Mouse (Mus musculus): ENCODE measurements at regions not wholly inside any gene's neighbourhood (a gene's known extent, or its start where the extent isn't known, plus 50 kb on each side); places are given as distances from the start of the nearest gene placed in this dataset.

DNA sequence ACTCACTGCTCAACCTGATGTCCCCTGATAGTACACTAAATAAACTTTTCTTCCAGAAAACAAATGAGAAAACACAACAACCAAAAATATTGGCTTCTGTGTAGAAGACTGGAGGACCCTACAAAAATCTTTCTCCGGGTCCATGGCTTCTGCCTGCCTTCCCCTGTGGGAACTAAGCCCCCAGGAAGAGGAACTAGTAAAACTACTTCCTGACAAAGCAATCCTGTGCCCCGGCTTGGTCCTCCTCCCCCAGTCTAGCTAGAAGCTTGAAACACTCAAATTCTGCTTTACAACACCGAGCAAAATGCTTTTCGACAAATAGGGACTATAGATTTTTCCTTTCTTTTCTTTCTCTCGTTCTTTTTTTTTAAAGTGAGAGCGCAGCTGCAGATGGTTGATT lies 51.3 kb upstream of the Mki67 start:
- DNase-seq, result no peak

DNA sequence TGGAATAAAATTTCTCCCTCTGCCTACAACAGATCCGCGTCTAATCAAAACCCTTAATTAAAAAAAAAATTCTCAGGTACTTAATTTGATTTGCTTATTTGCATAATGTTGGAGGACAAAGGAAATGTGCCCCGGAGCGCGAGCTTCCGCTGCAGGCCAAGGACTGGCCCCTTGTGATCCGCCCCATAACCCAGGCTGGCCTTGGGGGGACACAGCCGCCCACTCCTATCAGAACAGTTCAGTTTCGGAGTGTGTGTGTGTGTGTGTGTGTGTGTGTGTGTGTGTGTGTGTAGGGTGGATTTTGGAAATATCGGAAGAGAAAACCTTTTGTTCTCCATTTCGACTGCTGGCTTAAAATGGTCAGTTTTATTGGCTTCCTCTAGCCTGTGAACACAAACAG lies 51.9 kb upstream of the Mki67 start:
- no peak for DNase-seq

DNA sequence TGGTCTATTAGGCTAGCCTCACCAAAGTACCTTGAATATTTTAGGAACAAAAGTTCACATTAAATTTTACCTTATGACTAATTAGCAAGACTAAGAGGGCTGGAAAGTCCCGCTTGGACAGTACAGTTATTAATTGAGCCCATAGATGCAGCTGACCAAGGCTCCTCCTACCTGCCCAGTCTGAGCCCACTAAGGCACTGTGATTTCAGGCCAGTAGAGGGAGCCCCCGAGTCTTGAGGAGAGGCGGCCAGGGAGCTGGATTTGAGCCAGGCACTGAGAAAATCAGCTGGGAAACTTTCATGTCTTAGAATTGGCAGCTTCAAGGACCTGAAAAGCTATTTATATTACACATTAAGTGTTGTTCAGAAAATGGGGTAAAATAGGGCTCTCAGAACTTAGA lies 52.4 kb upstream of the Mki67 start:
- DNase-seq, result peak; percentile 95

DNA sequence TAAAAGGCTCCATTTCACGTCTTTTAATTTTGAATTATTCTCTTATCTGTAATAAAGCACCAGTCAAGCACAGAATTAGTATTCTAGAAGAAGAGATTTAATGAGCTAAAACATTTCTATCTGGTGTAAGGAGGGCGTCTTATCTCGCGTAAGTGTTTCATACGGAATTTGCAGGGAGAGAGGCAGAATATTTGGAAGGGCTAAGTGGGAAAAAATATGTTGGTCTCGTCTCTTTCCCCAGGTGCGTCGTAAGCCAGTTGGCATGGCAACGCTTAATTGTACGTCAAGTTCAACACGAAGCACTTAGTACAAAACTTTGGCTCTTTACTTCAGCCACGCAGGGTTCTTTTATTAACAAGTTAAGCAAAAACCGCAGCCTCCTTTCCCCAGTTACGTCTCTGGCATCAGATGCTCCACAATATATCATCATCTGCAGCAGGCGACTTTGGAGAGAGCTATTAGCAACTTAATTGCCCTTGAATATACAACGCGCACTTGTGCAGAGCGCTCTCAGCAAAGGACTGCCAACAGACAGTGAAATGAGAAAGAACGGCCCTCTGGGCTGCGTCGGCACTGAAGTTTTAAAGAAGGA lies 53.0 kb upstream of the Mki67 start:
- no peak for DNase-seq

DNA sequence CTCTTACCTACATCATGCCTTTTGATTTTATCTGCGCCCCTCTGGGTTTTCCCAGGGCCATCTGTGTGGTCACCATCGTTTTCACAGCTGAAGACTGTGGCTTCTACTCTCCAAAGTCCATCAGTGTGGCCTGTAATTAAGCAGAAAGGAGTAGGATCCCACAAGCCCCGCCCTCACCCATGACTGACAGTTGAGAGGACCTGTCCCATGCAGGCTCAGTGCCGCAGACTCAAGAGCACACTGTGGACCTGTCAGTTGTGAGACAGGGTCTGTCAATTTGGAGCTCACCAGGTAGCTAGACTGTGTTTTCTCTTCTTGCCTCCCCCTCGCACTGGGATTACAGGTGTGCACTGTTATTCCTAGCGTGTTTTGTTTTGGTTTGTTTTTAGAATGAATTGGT lies 53.9 kb upstream of the Mki67 start:
- DNase-seq, result peak; percentile 10

DNA sequence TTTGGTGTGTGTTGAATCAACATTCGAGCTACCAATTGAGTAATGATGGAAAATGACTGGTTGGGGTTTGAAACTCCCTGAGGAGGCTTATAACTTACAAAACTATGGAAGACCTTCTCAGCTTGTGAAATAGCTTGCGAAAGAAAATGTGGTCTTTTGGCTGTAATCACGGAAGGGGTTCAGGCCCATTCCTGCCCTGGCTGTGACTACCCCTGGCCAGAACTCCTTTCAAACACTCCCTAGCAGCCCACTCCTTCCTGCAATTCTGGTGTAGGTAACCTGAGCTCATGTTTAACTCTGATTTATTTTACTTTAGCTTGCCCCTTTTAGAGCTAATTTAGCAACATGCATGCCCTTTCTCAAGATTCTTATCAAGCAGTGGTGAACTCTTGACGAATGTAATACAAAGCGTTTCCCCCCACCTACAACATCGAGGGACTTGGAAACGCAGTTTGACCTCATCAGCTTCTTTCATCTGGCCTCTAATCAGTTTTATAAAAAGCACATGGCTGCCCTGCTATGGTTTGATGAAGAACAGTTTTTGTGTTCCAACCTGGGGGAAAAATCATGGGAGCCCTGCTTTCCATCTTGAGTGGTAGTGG lies 59.8 kb upstream of the Mki67 start:
- no peak for DNase-seq

DNA sequence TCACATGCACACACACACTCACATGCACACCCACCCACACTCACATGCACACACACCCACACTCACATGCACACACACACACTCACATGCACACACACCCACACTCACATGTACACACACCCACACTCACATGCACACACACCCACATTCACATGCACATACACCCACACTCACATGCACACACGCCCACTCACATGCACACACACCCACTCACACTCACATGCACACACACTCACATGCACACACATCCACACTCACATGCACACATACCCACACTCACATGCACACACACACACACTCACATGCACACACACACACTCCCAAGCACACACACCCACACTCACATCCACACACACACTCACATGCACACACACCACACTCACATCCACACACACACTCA lies 74.0 kb upstream of the Mki67 start:
- no peak for DNase-seq

DNA sequence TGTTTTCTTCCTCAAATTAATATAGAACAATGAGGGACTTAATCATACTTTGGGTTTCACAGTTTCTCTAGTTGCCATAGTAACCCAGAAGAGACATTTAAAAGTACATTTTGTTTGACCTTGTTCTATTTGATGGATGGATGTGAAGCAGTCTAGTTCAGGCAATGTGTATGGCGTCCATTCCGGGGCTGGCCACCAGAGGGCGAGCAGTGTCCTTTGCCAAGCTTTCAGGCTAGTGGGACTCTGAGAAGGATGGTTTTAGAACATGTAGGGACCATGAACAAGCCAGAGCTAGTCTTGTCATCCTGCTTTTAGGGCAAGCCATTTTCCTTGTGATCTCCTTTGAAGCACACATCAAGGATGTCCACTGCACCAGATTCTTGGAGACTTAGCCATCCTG lies 74.8 kb upstream of the Mki67 start:
- peak; percentile 79 for DNase-seq

DNA sequence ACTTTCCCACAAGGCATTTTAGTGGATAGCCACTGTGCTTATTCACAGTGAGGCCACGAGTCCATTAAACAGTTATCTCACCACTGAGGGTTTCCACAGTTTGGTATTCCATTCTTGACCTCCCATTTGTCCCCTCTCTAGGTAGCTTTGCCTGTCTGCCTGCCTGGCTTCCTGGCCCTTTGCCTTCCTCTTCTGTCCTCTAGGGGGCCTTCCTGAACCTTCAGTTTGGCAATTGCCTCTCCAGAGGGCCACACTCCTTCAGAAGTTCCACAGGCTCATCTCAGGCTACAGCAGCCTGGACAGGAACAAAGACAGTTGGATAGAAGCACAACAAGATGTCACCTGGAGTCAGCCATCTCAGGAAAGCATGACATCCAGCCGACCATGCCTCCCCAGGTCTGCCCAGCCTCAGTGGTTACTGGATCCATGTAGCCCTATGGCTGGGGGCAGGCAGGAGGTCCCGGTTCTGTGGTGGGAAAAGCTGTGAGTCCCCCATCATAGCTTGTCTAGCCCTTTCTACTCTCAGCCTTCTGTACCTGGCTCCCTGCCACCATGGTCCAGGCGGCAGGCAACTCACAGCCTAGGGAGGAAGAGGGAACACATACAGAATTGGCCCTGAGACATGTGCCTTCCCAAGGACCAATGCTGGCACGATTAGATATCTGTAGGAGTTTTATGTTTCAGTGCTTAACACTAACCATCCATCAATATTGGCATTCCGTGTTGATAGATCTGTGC lies 76.0 kb upstream of the Mki67 start:
- DNase-seq, result no peak

DNA sequence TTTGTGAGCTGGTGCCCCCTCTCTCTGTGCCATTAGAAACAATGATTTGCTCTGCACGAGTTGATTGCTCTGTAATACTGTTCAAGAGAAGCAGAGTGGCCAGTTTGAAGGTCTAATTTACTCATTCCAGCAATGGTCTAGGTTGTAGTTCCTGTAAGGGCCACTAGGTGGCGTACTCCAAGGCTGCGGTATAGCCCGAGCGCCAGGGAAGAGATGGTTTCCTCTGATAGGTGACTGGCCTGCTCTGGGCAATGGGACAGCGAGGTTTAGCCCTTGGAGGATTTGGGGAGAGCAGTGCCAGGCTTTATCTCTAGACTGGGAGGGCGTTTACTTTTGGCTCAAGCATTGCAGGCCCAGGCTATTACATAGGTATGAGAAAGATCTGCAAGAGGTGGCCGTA lies 76.8 kb upstream of the Mki67 start:
- peak; percentile 55 for DNase-seq

DNA sequence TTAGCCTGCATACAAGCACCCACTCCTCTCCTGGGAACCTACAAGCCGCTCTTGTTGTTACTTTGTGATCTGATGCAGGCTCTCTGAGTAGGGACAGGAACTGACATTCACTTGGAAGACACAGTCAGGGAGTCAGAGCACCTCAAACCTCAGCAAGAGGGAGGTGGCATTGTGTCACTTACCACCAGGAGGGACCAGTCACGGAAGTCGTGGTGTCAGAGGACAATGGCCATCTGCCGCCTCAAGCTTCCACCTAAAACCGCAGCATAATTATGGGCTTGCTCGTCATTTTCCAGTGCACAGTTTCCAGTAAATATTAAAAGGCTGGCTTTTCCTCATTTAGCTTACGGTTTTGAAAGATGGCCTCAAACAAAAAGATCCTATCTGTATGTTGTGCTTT lies 78.1 kb upstream of the Mki67 start:
- peak; percentile 33 for DNase-seq

DNA sequence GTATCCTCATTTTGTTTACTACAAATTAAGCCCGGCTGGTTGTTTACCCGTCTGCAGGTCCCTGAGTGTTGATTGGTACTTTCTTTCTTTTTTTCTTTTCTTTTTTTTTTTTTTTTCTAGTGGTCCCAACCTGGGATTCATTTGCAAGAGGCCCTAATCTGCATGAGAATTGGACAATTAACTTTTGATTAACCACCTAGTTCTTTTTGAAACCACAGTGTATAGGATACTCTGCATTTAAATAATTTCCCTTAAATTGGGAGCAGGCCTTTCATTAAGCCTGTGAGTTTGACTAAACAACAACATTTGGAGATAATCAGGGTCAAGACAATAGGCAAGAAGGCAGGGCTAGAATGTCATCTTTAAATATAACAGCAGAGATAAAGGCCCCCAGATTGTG lies 78.5 kb upstream of the Mki67 start:
- DNase-seq, result no peak

DNA sequence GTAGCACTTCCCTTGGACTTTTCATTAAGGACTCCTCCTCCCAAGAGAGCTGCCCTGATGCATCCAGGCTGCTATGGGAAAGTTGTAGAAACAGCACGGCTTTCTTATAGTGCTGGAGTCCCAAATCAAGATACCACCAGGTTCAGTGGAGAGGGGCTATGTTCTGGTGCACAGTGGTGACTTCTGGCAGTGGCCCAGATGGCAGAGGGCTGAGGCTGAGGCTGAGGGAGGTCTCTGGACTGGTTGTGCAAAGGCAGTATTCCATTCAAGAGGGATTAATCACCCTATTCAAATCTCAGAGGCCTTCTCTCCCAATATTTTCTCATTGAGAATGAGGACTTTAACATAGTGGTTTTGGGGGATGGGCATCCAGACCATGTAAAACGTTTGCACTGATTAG lies 82.3 kb upstream of the Mki67 start:
- no peak for DNase-seq

DNA sequence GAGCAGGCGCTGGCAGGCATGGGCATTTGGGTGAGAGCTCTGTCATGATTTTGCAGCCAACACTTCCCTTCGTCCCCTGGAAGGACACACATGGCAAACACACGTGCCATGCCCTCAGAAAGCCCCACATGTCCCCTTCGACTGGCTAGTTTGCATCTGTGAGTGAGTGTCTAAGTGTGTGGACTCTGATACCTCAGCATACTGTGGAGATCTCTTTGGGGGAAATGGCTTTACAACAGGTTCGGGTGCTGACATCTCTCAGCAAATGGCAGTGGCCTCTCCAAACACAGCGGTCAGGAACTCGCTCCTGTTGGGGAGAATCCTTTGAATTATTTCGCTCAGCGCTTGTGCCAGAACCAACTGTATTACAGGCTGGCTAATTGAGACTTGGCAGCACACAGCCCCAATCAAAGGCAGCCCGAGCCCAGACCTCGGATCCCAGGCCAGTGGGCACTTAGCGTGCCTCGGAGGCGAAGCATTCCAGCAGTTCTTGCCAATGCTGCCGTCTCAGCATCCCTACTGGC lies 86.5 kb upstream of the Mki67 start:
- DNase-seq, result no peak

DNA sequence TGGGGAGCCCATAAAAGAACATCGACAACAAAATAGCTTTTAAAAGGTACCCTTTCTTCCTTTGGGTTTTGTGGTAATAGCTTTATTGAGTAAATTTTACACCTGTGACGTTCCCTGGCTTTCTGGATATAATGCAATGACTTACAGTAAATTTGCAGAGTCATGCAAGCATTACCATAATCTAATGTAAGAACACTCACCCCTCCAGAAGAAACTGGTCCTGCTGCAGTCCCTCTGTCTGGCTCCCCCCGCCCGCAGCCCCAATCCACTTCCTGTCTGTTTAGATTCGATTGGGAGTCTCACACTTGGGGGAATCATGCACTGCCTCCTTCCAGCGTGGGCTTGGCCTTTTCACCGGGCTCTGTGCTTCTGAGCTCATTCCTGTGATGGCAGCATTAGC lies 88.6 kb upstream of the Mki67 start:
- no peak for DNase-seq

DNA sequence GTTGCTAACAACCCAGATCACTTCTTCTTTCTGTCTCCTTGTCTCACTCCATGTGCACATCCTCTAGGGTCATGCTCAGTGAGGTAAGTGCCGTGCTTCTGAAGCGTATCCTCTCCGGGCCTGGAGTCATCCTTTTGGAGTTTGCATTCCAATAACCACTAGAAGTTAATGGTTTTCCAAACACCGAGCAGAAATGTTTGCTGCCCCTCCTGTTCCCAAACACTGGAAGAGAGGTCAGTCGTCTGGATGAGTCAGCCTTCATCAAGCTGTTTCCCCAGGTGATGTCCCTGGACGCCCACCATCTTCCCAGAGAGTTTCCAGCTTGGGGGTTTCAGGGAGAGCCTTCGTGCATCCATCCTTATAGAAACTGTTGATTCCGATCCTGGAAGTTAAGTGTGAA lies 90.0 kb upstream of the Mki67 start:
- no peak for DNase-seq

DNA sequence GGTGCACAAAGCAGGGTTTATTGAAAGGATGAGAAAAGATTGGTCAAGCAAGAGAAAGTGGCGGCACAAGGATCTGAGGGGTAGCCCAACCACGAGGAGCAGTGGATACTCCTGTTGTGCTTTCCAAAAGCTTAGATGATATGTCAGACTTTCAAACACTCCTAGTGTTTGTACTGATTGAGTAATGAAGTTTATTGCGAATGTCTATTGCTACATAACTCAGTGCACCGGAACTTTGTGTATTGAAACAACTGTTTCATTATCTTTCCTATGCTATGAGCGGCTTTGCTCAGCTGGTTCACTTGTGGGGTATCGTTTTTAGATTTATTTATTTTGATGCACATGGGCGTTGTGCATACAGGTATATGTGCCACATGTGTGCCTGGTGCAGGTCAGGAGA lies 90.5 kb upstream of the Mki67 start:
- DNase-seq, result no peak

DNA sequence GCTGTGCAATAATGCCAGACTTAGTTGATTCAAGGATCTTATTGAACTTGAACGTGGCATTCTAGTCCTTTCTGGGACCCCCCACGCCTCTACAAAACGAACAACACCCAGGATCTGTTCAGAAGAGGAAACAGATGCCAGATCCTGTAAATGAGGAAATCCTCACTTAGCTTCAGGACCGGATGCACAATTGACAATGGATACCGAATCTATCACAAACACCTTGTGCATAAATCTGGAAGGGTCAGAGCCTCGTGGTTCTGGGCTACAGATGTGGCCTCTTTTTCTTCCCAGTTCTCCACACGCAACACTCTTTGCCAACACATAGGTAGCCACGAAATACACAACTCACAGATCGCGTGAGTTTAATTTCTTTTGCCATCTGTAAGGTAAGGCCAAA lies 93.0 kb upstream of the Mki67 start:
- peak; percentile 14 for DNase-seq

DNA sequence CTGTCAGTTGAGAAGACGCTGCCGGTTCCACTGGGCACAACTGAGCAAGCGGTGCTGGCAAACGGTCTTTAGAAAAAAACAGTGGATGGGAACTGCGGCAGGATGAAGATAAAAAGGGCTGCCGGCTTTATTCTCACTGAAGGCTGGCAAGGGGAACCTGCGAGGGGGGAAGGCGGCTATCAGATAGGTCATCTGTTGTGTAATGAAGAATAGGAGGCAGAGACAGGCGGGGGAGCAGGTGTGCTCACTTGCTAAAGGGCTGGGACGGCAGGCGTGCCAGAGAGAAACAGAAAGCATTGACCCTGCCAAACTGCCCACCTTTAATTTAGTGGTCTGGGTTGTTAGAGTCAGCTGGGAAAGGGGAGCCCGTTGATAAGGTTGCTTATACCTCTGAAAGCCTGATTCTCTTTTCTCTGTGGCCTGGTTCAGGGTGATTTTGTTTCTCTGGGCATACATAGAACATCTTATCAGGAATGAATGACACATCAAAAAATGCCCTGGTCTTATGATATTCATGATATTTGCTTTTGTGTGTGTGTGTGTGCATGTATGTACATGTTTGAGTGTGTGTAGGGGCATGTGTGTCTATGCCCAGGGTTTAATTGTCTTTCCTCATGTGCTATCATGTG lies 93.7 kb upstream of the Mki67 start:
- peak; percentile 47 for DNase-seq

DNA sequence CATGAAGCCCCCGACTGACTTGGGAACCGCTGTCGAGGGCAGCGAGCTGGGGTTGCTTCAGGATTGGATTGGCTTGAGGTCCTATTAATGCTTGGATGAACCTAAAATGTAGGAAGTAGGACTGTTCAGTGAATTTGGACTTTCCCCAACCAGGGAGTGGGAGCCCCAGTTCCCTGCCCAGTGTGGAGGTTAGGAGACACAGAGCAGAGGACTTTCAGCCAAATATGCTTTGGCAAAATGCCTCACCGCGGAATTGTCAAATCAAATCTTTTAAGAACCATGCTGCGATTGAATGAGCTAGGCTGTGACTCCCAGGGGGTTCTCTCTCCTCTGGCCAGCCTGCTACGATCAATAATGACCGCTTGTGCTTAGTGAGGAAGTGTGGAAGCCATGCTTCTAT lies 94.8 kb upstream of the Mki67 start:
- peak; percentile 21 for DNase-seq

DNA sequence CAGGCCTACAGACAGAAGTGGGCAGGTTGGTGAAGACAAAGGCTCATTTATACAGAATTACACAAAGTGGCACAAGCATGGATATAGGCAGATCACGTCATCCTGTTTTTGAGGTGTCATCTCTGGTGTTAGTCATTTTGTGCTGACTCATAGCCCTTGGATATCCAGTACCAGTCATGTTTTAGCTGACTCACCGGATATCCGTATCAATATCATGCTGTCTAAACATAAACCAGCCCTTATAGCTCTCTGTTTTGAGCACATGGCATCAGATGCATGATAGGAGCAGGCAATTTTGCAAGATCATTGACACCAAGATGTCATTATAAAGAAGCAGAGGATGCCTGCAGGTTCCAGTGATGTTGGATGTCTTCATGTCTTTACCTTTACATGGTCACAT lies 97.5 kb upstream of the Mki67 start:
- no peak for DNase-seq

DNA sequence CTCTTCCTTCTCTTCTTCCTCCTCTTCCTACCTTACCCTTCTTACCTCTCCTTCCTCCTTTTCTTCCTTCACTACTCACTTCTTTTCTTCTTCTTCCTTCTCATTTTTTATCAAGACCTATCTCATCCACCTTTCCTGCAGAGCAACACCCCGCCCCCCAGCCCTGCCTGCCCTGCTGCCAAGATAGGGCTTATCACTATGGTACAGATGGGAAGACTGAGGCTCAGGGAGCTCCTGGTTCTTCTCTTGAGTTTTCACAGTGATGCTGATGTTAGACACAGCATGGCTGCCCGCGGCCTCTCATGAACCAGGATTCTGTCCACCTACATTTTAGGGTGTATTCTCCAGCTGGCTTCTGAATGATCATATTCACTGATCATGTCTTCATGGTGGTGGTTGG lies 100.0 kb upstream of the Mki67 start:
- no peak for DNase-seq

DNA sequence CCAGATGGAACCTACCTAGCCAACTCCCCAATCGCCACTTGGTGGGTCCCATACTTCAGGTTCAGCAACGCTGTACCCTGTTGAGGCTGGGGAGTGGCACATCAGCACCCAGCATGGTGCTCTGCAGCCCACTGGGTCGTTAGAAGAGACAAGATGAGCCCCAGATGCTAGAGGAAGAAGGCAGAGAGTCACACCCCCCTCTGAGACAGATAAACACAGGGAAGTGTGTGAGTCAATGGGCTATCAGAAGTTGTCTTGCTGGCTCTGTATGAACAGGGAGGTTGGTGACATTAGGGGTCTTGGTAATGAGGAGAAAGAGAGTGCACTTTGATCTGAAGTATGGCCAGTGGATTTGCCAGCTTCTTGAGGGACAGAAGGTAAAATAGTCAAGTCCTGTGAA lies 101.7 kb upstream of the Mki67 start:
- DNase-seq, result no peak

DNA sequence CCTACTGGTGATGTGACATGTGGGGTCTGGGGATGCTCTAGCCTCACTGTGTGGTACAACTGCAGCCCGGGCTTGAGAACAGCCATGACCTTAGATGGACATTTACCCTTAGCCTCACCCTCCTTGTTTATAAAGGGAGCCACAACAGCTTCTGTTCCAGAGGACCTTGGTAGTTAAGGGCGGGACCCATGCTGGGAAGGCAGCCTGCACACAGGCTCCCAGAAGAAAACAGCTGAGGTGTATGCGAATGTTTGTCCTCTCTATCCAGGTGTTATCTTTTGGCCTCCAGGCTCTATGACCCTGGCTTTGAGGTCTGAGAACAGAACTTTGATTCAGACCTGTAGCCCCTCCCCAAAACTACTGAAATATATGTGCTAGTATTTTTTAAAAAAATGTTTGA lies 102.1 kb upstream of the Mki67 start:
- DNase-seq, result no peak

All from lung, postnatal 10 days (tissue).